Mouse (Mus musculus) embryonic facial prominence, embryonic 15.5 days (tissue): ENCODE measurements at regions not wholly inside any gene's neighbourhood (a gene's known extent, or its start where the extent isn't known, plus 50 kb on each side); places are given as distances from the start of the nearest gene placed in this dataset.

Experiments
- ATAC-seq: fragments of 200-750 bp; cut with Nextera tagmentation; 2 replicates; pipeline ENCODE4 v1.8.0; 2017; ENCODE audit warnings: low read depth, moderate TSS enrichment; ENCODE audit not compliant: insufficient number of reproducible peaks, low FRiP score, low TSS enrichment
- H3K27ac ChIP-seq: fragments of 300-500 bp; sonication (generic); replicated peaks from 2 replicates; pipeline ENCODE4 v1.5.1; 2015; ENCODE audit warnings: mild to moderate bottlenecking, inconsistent platforms
- H3K27me3 ChIP-seq: fragments of 300-500 bp; sonication (generic); 2 replicates; pipeline ENCODE4 v1.6.1; 2015; ENCODE audit warnings: inconsistent platforms
- H3K36me3 ChIP-seq: fragments of 300-500 bp; sonication (generic); 2 replicates; pipeline ENCODE4 v1.6.1; 2015; ENCODE audit warnings: mild to moderate bottlenecking, inconsistent platforms
- H3K4me1 ChIP-seq: fragments of 300-500 bp; sonication (generic); 2 replicates; pipeline ENCODE4 v1.6.1; 2015; ENCODE audit warnings: inconsistent platforms
- H3K4me2 ChIP-seq: fragments of 300-500 bp; sonication (generic); replicated peaks from 2 replicates; pipeline ENCODE4 v1.6.1; 2015; ENCODE audit warnings: mild to moderate bottlenecking, inconsistent platforms
- H3K4me3 ChIP-seq: fragments of 300-500 bp; sonication (generic); replicated peaks from 2 replicates; pipeline ENCODE4 v1.5.1; 2015; ENCODE audit warnings: mild to moderate bottlenecking, inconsistent platforms
- H3K9ac ChIP-seq: fragments of 300-500 bp; sonication (generic); 2 replicates; pipeline ENCODE4 v1.6.1; 2015; ENCODE audit warnings: inconsistent platforms
- H3K9me3 ChIP-seq: fragments of 300-500 bp; sonication (generic); replicated peaks from 2 replicates; pipeline ENCODE4 v1.6.1; 2016; ENCODE audit warnings: inconsistent platforms
- WGBS: fragments of 180-500 bp; shearing (Covaris S2); methylation state at CpG from one replicate; pipeline ENCODE4 v1.1.7; 2015; 5-methylcytosine and 5-hydroxymethylcytosine counted together

GRCm38 (mm10) chr14:33864796-33865195 is 58.6 kb upstream of the Gdf10 start:
- Histone ChIP-seq H3K27me3 (no peaks in the 10 kb centered on the region), H3K9me3 (no peaks in the 10 kb centered on the region), H3K4me2 (no peak overlapping the region), H3K36me3 (no peaks in the 10 kb centered on the region), H3K4me1 (no peaks in the 10 kb centered on the region), H3K9ac (no peak overlapping the region), H3K27ac (no peak overlapping the region), H3K4me3 (no peak overlapping the region)
- ATAC-seq = no peak
- 77% methylated on average over 1 of the region's 1 CpGs for WGBS

- H3K9me3 ChIP-seq = no peaks in the 10 kb centered on the region
- WGBS = 70% methylated on average over 2 of the region's 2 CpGs
- H3K4me3 ChIP-seq = no peak overlapping the region
- H3K4me2 ChIP-seq = no peak overlapping the region
- ATAC-seq = no peak
- H3K27ac ChIP-seq = no peak overlapping the region
- no peak overlapping the region for H3K9ac ChIP-seq
- H3K36me3 ChIP-seq = no peaks in the 10 kb centered on the region
- no peaks in the 10 kb centered on the region for H3K4me1 ChIP-seq
- no peaks in the 10 kb centered on the region for H3K27me3 ChIP-seq
These were observed 57.6 kb upstream of the Gdf10 start for GRCm38 (mm10) chr14:33865746-33866145.

GRCm38 (mm10) chr14:33867674-33868073 is 55.7 kb upstream of the Gdf10 start:
- no peaks in the 10 kb centered on the region for H3K4me1 ChIP-seq
- no peak overlapping the region for H3K9ac ChIP-seq
- H3K4me2 ChIP-seq = no peak overlapping the region
- H3K36me3 ChIP-seq = no peaks in the 10 kb centered on the region
- 88% methylated on average over 3 of the region's 3 CpGs for WGBS
- H3K9me3 ChIP-seq = no peaks in the 10 kb centered on the region
- no peaks in the 10 kb centered on the region for H3K27me3 ChIP-seq
- no peak for ATAC-seq
- H3K27ac ChIP-seq = no peak overlapping the region
- no peak overlapping the region for H3K4me3 ChIP-seq
